Mouse (Mus musculus) liver, adult (tissue): ENCODE results near the gene Eaf2.

ENCODE experiments used
- GATA4 ChIP-seq: IDR thresholded peaks from 2 replicates; pipeline ENCODE4 v1.6.1; 2014; ENCODE audit warnings: mild to moderate bottlenecking, low read length; ENCODE audit not compliant: insufficient replicate concordance

Gene Eaf2

GRCm38 (mm10) chr16:36882737-36883343 lies 8.0 kb upstream of the Eaf2 start:
- no peak for TF ChIP-seq GATA4

DNA sequence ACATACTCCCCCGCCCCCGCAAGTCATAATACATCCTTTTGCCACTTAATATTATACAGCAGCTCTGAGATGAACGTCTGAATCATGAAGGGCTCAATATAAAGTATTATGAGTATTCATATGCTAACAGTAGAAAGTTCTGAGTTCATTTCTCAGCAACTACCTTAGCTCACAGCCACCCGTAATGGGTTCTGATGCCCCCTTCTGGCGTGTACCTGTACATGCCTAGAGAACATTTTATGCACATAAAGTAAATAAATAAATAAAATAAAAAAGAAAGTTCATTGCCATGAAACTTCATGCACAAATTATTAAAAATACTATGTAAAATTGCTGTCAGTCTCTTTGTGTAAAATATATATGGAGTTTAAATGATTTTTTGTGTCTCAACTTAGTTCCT lies 2.5 kb upstream of the Eaf2 start:
- no peak for TF ChIP-seq GATA4

DNA sequence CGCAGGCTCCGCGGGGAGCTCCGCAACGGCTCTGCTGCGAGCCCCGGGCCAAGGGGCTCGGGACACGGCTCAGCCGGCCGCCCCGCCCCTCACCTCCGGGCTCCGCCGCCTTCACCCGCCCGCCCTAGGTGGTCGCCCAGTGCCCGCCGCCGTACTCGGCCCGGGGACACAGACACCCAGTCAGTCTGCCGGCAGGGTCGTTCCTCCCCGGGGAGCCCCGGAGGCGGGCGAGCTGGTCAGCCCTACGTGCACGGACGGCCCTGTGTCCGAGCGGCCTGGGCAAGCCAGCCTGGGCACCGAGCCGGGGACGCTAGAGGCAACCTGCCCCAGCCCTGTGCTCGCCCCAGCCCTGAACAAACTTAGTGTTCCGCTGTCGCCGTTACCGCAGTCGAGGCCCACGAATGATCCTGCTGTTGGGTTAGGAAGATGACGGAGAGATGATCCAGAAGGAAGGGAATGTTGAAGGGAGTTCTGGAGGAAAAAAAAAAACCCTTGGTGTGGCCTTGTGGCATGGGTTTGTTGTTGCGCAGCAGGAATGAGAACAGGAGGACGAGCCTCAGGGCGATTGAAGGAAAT lies 561 bp upstream of the Eaf2 start:
- no peak for TF ChIP-seq GATA4

- no peak for TF ChIP-seq GATA4
Observed at GRCm38 (mm10) chr16:36869442-36869841, 5.4 kb downstream of the Eaf2 start.

DNA sequence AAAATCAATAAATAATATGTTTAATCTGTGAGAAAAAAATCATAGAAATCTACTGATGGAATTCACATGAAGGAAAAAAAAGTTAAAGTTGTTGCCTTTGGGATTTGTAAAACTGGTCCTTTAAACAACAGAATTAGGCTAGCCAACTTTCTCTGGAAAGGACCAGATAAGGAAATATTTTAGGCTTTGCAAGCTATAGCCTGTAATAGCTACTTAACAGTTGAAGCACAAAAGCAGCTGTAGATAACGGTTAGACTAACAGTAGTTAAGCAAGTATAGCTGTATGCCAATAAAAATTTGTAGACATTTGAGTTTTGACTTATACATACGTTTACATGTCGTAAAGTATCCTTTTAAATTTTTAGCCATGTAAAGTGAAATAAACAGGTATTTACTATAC lies 11.2 kb downstream of the Eaf2 start:
- no peak for TF ChIP-seq GATA4

DNA sequence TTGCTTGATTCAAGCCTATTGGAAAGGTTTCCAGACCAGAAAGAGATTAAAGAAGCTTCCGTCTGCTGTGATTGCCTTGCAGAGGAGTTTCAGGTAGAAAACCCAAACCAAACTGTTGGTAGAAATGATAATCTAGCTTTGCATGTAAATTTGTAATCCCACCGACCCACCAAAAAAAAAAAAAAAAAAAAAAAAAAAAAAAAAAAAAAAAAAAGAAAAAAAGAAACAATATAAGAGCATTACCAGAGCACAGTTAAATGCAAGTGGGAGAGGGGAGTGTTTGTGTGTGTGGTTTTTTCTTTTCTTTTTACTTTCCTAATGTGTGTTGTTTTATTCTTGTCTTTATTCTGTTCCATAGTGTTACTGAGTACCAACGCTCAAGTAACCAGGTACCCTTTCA lies 23.6 kb downstream of the Eaf2 start:
- TF ChIP-seq GATA4, result no peak

- no peak for TF ChIP-seq GATA4
Observed at GRCm38 (mm10) chr16:36828820-36829219, 46.0 kb downstream of the Eaf2 start.

- no peak for TF ChIP-seq GATA4
Observed at GRCm38 (mm10) chr16:36828054-36828786, 46.6 kb downstream of the Eaf2 start, which contains the start of gene Iqcb1. Iqcb1 (plus strand) TSS chr16:36828385.

DNA sequence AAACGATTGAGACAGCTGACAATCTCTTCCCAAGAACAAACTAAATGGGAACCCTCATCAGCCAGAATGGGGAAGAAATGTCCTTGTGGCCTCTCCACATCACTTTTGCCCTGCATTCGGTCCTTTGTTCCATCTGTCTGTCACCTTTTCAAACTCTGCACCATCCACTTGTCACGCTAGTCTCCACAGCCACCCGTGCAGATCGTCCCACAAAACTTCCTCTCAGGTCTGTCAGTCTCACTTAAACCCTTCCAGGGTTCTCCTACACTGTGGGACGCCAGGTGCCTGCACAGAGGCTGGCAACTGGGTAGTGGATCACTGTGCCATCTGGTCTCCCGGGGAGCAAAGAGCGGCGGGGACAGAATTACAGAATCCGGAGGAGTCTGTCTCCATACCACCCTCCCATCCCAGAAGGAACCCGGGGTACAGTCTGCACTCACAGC lies 47.2 kb downstream of the Eaf2 start:
- no peak for TF ChIP-seq GATA4

GRCm38 (mm10) chr16:36821474-36821873 lies 53.3 kb downstream of the Eaf2 start:
- no peak for TF ChIP-seq GATA4

DNA sequence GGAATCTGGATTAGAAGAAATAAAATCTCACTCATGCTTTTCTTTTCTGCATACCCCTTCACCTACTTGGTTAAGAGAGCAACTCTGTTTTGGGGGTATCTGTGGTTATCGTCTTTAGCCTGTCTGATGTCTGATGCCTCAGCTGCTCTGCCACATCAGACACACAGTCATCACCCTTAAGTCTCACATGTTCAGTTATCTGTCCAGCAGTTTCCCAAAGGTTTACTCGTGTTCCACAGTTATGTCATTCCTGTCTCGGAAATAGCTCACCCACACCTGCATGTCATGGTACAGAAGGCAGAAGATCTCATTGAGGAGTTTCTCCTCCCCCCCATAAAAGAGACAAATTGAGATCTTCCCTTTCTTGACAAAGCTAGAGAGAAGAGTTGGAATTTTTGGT lies 54.1 kb downstream of the Eaf2 start:
- TF ChIP-seq GATA4, result no peak

GRCm38 (mm10) chr16:36820016-36820415 lies 54.8 kb downstream of the Eaf2 start:
- no peak for TF ChIP-seq GATA4

GRCm38 (mm10) chr16:36817321-36817926 lies 57.4 kb downstream of the Eaf2 start:
- no peak for TF ChIP-seq GATA4

DNA sequence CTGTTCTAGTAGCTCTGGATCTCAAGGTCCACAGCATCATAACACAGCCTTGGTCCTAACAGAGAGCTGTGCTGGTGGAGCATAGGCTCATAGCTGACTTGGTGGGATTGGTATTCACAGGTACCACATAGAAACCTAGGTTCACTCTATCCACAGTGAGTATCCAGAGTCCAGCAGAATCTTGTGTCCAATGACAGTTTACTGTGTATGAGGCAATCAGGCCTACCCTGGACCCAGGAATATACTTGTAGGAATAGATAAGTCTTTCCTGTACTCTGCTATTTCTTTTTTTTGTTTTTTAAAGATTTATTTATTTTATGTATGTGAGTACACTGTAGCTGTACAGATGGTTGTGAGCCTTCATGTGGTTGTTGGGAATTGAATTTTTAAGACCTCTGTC lies 57.9 kb downstream of the Eaf2 start:
- TF ChIP-seq GATA4, result no peak

GRCm38 (mm10) chr16:36813680-36814079 lies 61.1 kb downstream of the Eaf2 start:
- no peak for TF ChIP-seq GATA4

DNA sequence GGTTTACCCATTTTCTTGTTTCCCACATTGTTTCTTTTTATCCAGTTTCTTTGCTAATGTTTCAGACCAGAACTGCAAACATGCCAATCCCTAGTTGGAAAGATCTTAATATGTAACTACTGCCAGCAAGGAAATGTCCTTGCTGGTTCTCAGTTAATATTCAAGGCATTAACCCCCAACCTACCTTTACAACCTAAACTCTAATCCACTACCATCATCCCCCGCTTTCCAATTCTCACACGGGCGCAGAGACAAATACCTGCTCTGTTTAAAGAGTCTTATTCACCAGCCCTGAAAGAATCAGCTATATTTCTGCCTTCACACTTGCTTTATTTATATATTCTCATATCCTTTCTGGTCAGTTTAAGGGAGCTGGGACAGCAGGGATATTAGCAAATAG lies 66.2 kb downstream of the Eaf2 start:
- no peak for TF ChIP-seq GATA4

- TF ChIP-seq GATA4, result no peak
Observed at GRCm38 (mm10) chr16:36802361-36802760, 72.4 kb downstream of the Eaf2 start.

DNA sequence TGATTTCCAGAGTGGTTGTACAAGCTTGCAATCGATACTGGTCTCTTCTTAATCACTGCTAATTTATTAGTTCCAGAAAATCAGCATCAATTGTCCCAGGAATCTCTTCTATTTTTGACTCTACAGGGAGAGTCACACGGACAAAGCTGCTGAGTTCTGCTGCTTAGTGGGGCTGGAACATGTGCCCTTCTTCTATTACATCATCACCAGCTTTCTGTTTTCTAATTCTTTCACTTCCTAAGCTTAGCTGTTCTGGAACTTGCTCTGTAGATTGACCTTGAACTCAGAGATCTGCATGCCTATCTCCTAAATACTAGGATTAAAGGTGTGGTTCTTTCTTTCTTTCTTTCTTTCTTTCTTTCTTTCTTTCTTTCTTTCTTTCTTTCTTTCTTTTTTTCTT lies 76.5 kb downstream of the Eaf2 start:
- no peak for TF ChIP-seq GATA4
